Mouse (Mus musculus): Measurements from ENCODE around the gene Cpox.

Cpox gene

GRCm38 (mm10) chr16:58669264-58669663 is 828 bp upstream of the Cpox start:
- DNase-seq (ENCODE audit: low read depth, low spot score), result no peak

- DNase-seq (ENCODE audit: low read depth, low spot score), result peak; percentile 29
These were observed 551 bp downstream of the Cpox start for GRCm38 (mm10) chr16:58670643-58671042.

GRCm38 (mm10) chr16:58671212-58671985 is 1.3 kb downstream of the Cpox start:
- DNase-seq (ENCODE audit: low read depth, low spot score), result no peak

- DNase-seq (ENCODE audit: low read depth, low spot score), result no peak
These were observed 2.3 kb downstream of the Cpox start for GRCm38 (mm10) chr16:58672396-58672795.

GRCm38 (mm10) chr16:58673811-58674410 is 3.8 kb downstream of the Cpox start:
- DNase-seq (ENCODE audit: low read depth, low spot score), result no peak

GRCm38 (mm10) chr16:58675256-58675655 is 5.2 kb downstream of the Cpox start:
- peak; percentile 17 for DNase-seq (ENCODE audit: low read depth, low spot score)

GRCm38 (mm10) chr16:58676156-58676555 is 6.1 kb downstream of the Cpox start:
- no peak for DNase-seq (ENCODE audit: low read depth, low spot score)

- DNase-seq (ENCODE audit: low read depth, low spot score), result no peak
These were observed 6.5 kb downstream of the Cpox start for GRCm38 (mm10) chr16:58676633-58677032.

- no peak for DNase-seq (ENCODE audit: low read depth, low spot score)
These were observed 7.4 kb downstream of the Cpox start for GRCm38 (mm10) chr16:58677491-58677890.

GRCm38 (mm10) chr16:58678660-58679059 is 8.6 kb downstream of the Cpox start:
- DNase-seq (ENCODE audit: low read depth, low spot score), result no peak

GRCm38 (mm10) chr16:58682046-58682445 is 12.0 kb downstream of the Cpox start:
- DNase-seq (ENCODE audit: low read depth, low spot score), result no peak

GRCm38 (mm10) chr16:58682870-58683269 is 12.8 kb downstream of the Cpox start:
- DNase-seq (ENCODE audit: low read depth, low spot score), result no peak

- DNase-seq (ENCODE audit: low read depth, low spot score), result no peak
These were observed 13.8 kb downstream of the Cpox start for GRCm38 (mm10) chr16:58683911-58684310.

GRCm38 (mm10) chr16:58684537-58684936 is 14.4 kb downstream of the Cpox start:
- peak; percentile 15 for DNase-seq (ENCODE audit: low read depth, low spot score)

- peak; percentile 28 for DNase-seq (ENCODE audit: low read depth, low spot score)
These were observed 15.8 kb downstream of the Cpox start for GRCm38 (mm10) chr16:58685548-58686537.

- no peak for DNase-seq (ENCODE audit: low read depth, low spot score)
These were observed 18.4 kb downstream of the Cpox start for GRCm38 (mm10) chr16:58688534-58688933.

GRCm38 (mm10) chr16:58689555-58690169 is 19.6 kb downstream of the Cpox start:
- no peak for DNase-seq (ENCODE audit: low read depth, low spot score)

GRCm38 (mm10) chr16:58690322-58690732 is 20.2 kb downstream of the Cpox start:
- DNase-seq (ENCODE audit: low read depth, low spot score), result no peak

- DNase-seq (ENCODE audit: low read depth, low spot score), result no peak
These were observed 24.0 kb downstream of the Cpox start for GRCm38 (mm10) chr16:58694091-58694490.

- no peak for DNase-seq (ENCODE audit: low read depth, low spot score)
These were observed 26.7 kb downstream of the Cpox start for GRCm38 (mm10) chr16:58696796-58697195.

- no peak for DNase-seq (ENCODE audit: low read depth, low spot score)
These were observed 27.2 kb downstream of the Cpox start for GRCm38 (mm10) chr16:58697261-58697660.

- DNase-seq (ENCODE audit: low read depth, low spot score), result no peak
These were observed 30.1 kb downstream of the Cpox start for GRCm38 (mm10) chr16:58700174-58700573.

All from ZHBTc4 (cell line).